Mouse (Mus musculus): ENCODE results near the gene Abtb1.

Gene Abtb1

DNA sequence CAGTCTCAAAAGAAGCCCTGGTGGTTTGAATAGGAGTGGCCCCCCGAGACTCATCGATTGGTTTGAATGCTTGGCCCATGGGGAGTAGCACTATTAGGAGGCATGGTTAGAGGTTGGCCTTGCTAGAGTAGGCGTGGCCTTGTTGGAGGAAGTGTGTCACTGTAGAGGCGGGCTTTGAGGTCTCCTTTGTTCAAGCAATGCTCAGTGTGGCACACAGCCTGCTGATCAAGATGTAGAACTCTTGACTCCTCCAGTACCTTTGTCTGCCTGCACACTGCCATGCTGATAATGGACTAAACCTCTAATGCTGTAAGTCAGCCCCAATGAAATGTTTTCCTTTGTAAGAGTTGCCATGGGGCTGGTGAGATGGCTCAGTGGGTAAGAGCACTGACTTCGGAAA, 9.1 kb downstream of the Abtb1 start:
- in situ Hi-C loops (cut with MboI; ENCODE audit: low sequenced_read_pairs), result no loop called here

- in situ Hi-C loops (cut with MboI; ENCODE audit: low sequenced_read_pairs), result no loop called here
These were observed 10.3 kb downstream of the Abtb1 start for GRCm38 (mm10) chr6:88831456-88831855.

GRCm38 (mm10) chr6:88830112-88830702, 11.6 kb downstream of the Abtb1 start:
- in situ Hi-C loops (cut with MboI; ENCODE audit: low sequenced_read_pairs), result no loop called here

- in situ Hi-C loops (cut with MboI; ENCODE audit: low sequenced_read_pairs), result no loop called here
These were observed 12.2 kb downstream of the Abtb1 start for GRCm38 (mm10) chr6:88829579-88829978.

DNA sequence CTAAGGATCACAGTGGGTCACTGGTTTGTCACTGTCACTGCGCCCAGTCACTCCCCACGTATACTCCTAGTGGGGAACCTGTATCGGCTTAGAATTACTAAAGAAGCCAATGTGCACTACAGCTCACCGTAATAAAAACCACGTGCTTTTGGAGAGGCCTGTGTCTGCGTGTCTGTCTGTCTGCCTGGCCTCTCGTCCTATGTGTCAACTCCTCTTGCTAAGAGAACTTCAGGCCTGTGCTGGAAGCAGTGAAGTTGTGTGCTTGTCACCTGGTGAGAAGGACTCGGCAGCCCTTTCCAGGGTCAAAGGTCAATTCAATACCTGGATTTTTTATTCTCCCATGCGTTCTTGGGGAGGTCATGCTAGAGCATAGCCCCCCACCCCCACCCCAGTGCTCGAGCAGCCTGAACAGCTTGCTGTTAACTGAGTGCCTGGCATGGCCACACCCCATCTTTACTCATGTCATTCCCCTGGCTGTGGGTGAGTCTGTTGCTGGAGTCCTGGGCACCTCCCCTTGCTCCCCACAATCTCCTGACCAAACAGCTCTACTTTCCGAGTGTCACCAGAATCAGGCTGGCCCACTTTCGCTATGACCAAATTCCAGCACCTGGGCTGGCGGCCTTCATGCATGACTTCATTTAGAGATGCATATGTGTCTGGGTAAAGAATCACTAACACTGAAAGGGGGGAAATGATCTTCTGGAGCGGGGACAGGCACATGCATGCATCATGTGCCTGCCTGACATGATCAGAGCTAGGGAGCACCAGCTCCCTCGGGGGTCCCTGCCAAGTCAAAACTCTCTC, 13.4 kb downstream of the Abtb1 start:
- in situ Hi-C loops (cut with MboI; ENCODE audit: low sequenced_read_pairs), result no loop called here

GRCm38 (mm10) chr6:88827395-88828205, 14.2 kb downstream of the Abtb1 start:
- in situ Hi-C loops (cut with MboI; ENCODE audit: low sequenced_read_pairs), result no loop called here

GRCm38 (mm10) chr6:88826965-88827364, 14.8 kb downstream of the Abtb1 start:
- in situ Hi-C loops (cut with MboI; ENCODE audit: low sequenced_read_pairs), result no loop called here

DNA sequence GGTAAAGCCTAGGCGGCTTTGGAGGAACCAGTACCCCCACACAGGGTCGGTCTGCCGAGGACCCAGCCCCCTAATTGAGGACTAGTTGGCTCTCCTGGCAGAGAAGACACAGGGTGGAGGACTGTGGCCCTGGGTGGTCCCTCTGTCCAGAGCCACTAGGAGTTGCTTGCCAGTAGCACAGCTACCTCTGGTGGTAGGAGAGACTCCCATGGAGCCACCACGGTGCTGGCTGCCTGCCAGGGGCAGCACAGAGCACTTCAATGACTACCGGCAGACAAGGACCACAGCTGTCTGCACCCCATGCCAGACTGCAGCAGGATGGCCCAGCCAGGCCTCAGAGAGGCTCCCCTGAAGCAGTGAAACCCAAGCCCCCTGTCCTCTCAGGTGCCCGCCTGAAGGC, 15.2 kb downstream of the Abtb1 start:
- in situ Hi-C loops (cut with MboI; ENCODE audit: low sequenced_read_pairs), result no loop called here

- in situ Hi-C loops (cut with MboI; ENCODE audit: low sequenced_read_pairs), result no loop called here
These were observed 15.7 kb downstream of the Abtb1 start for GRCm38 (mm10) chr6:88826088-88826487.

GRCm38 (mm10) chr6:88824183-88824582, 17.6 kb downstream of the Abtb1 start:
- in situ Hi-C loops (cut with MboI; ENCODE audit: low sequenced_read_pairs), result no loop called here

DNA sequence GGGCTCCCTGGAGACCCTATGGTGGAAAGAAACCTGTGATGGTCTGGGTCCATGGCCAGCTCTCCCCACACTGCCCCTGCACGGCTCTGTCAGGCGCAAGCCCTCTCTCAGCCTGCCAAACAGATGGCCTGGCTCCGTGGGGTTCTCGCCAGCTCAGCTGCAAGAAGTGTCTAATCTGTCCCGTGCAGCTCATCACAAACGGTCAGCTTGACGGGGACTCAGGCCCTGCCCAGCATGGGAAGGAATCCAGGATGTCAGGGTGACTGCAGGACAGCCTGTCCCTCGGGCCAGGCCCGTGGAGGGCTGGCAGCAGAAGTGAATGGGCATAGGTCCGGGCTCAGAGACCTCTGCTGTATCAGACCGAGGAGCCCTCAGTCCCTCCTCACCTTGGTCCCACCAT, 19.9 kb downstream of the Abtb1 start:
- in situ Hi-C loops (cut with MboI; ENCODE audit: low sequenced_read_pairs), result no loop called here

- in situ Hi-C loops (cut with MboI; ENCODE audit: low sequenced_read_pairs), result no loop called here
These were observed 20.5 kb downstream of the Abtb1 start for GRCm38 (mm10) chr6:88821294-88821693.

GRCm38 (mm10) chr6:88820853-88821252, 20.9 kb downstream of the Abtb1 start:
- in situ Hi-C loops (cut with MboI; ENCODE audit: low sequenced_read_pairs), result no loop called here

- in situ Hi-C loops (cut with MboI; ENCODE audit: low sequenced_read_pairs), result no loop called here
These were observed 24.9 kb downstream of the Abtb1 start for GRCm38 (mm10) chr6:88816913-88817312.

GRCm38 (mm10) chr6:88815489-88815888, 26.3 kb downstream of the Abtb1 start:
- in situ Hi-C loops (cut with MboI; ENCODE audit: low sequenced_read_pairs), result no loop called here

- in situ Hi-C loops (cut with MboI; ENCODE audit: low sequenced_read_pairs), result no loop called here
These were observed 26.7 kb downstream of the Abtb1 start for GRCm38 (mm10) chr6:88815036-88815435.

- in situ Hi-C loops (cut with MboI; ENCODE audit: low sequenced_read_pairs), result no loop called here
These were observed 28.0 kb downstream of the Abtb1 start for GRCm38 (mm10) chr6:88813832-88814231.

DNA sequence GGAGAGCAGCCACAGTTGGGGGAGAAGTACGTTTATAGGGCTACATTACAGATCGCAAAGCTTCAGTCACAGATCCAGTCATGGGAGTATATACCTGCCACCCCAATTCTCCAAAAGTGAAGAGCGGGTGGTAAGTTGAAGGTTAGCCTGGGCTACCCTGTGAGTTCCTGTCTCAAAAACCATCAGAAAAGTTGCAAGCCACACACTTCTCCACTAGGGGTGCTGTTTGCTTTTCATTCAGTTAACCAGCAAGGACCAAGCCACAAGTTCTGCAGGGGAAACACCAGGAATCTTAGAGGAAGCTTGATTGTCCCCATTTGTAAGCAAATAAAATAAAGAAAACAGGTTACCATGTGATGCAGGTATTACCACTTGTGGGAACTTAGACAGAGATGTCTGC, 28.9 kb downstream of the Abtb1 start:
- in situ Hi-C loops (cut with MboI; ENCODE audit: low sequenced_read_pairs), result no loop called here

DNA sequence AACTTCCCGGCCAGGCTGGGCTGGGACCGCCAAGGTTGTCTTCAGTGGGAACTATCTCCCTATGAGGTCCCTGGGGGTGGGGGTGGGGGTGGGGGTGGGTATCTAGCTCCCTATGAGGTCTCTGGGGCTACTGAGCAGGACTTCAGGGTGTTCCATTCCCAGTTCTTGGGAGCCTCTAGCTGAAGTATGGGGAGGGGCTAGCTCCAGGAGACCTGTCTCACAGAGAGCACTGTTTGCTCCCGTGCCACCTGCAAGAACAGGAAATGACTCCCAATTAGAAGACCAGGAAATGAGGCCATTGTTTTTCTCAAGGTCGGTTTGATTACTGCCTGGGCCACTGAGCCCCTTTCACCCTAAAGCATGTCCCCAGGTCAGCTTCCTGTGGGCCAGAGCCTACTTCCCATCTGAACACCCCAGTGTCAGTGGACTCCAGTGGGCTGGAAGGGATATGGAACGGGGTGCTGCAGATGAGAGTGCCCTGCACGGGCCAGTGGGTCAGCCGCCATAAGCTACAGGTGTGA, 29.8 kb downstream of the Abtb1 start:
- in situ Hi-C loops (cut with MboI; ENCODE audit: low sequenced_read_pairs), result no loop called here

- in situ Hi-C loops (cut with MboI; ENCODE audit: low sequenced_read_pairs), result no loop called here
These were observed 30.4 kb downstream of the Abtb1 start for GRCm38 (mm10) chr6:88811396-88811795.

GRCm38 (mm10) chr6:88810291-88810690, 31.5 kb downstream of the Abtb1 start:
- in situ Hi-C loops (cut with MboI; ENCODE audit: low sequenced_read_pairs), result no loop called here

Measured in CH12F3 (cell line).